Mouse (Mus musculus): Measurements from ENCODE around the gene Peli2. TPM values are rescaled to one million over a fixed set of nuclear protein-coding genes. Genes with fewer than 3 reads are reported as not detected.

Gene Peli2
- total RNA-seq, 2 experiments from 2014 or later, result 19.9 to 23.7 TPM

DNA sequence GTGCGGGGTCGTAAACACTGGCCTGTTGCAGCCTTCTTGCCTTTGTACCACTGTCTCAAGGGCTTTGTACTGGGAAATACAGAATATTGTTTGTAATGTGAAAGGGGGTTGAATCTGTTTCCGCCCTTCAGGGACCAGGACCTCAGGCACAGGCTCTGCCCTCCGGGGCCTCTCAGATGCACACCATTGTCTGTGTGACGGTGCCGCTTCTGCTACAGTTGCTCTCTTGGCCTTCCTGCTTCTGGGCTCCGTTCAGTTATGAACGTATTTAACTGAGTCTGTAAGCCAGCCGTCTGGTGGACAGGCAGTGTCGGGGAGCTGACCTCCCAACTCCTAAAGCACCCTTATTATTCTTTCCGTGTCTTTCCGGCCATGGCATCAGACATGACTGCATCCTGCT is 50.6 kb downstream of the Peli2 start:
- intact Hi-C loops (cut with DNase I), result no loop called here
- no peak for DNase-seq (ENCODE audit: extremely low spot score in 1 of 2, low spot score in 2 of 2)

DNA sequence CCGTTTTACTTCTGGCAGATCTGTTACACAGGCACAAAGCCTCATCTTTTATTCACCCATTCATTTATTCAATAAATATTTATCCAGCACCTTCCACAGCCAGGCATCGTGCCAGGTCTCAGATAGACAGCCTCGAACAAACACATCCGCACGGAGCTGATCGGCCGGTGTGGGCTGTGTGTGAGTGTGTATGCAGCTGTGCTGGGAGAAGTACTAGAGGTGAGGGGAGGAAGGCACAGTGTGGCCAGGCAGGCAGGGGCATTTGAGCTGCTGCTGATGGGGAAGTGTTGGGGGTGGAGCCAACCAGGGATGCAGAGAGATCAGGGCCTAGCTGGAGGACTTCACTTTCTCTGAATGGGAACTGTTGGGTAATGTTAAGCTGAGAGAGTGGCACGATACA is 51.4 kb downstream of the Peli2 start:
- intact Hi-C loops (cut with DNase I), result no loop called here
- peak in 1 of 2 experiments; percentile 64 for DNase-seq (ENCODE audit: extremely low spot score in 1 of 2, low spot score in 2 of 2)

DNA sequence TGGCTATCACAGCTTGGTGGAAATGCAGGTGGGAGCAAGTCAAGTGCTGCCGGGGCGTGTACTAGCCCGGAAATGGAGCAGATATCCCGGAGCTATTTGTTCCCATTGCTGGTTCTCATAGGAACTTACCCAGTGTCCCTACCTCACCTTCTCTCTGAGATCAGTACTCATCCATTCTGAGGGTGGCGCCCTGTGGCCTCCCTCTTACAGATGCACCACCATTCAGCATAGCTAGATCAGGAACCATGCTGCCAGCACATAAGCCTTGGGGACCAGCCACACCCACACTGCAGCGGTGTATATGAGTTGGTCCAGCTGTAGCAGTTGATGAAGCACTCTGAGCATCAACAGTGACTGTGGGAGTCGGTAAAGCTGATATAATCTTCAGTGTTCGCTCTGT is 52.3 kb downstream of the Peli2 start:
- no peak for DNase-seq (ENCODE audit: extremely low spot score in 1 of 2, low spot score in 2 of 2)
- intact Hi-C loops (cut with DNase I), result no loop called here

DNA sequence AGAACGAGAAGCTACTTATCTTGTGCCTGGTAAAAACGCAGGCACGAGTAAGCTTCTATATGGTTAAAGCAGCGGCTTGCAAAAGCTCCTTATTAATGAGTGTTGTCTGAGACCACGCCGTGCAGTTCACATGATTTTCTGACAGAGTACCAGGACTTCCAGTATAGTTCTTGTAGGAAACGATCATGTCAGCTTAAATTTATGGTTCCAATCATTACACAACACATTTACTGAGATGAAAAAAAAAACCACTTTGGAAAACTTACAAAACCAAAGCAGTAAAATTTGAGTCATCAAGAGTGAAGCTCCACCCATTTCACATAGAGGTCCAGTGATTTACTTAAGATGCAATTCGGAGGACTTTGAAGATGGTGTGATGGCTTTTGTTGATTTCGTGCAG is 53.2 kb downstream of the Peli2 start:
- intact Hi-C loops (cut with DNase I), result no loop called here
- DNase-seq (ENCODE audit: extremely low spot score in 1 of 2, low spot score in 2 of 2), result no peak

DNA sequence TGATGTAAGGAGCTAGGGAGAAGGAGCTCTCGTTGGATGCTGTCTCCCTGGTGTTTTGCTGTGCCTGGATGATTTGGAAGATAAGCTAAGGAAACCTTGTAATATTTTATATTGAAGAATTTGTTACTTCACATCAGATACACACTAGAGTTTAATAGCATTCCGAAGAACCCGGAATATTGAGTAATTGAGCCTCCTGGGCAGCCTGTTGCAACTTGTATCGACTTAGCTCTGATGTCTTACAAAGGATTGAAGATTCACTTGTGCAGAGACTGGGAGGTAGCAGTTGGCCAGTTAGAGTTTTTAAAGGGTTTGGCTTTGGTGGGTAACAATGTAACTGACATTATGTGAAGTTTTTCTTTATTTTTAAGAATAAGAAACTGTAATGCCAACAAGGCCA is 53.7 kb downstream of the Peli2 start:
- intact Hi-C loops (cut with DNase I), result no loop called here
- no peak for DNase-seq (ENCODE audit: extremely low spot score in 1 of 2, low spot score in 2 of 2)

DNA sequence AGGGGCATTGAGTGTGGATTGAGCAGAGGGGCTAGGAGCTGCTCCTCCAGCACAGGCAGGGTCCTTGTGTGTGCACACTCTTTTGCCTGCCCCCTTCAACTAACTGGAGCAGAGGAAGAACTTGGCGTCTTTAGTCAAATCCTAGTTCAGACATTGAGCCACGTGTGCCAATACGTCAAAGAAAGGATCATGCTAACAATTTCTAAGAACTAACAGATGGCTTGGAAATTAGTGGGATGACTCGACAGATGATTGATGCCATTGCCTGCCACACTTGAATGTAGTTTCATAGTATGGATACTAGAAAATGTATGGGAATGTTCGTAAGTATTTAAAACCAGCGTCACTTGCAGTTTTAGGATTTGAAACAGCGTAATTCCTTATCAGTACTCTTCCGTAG is 54.5 kb downstream of the Peli2 start:
- no peak for DNase-seq (ENCODE audit: extremely low spot score in 1 of 2, low spot score in 2 of 2)
- intact Hi-C loops (cut with DNase I), result no loop called here

DNA sequence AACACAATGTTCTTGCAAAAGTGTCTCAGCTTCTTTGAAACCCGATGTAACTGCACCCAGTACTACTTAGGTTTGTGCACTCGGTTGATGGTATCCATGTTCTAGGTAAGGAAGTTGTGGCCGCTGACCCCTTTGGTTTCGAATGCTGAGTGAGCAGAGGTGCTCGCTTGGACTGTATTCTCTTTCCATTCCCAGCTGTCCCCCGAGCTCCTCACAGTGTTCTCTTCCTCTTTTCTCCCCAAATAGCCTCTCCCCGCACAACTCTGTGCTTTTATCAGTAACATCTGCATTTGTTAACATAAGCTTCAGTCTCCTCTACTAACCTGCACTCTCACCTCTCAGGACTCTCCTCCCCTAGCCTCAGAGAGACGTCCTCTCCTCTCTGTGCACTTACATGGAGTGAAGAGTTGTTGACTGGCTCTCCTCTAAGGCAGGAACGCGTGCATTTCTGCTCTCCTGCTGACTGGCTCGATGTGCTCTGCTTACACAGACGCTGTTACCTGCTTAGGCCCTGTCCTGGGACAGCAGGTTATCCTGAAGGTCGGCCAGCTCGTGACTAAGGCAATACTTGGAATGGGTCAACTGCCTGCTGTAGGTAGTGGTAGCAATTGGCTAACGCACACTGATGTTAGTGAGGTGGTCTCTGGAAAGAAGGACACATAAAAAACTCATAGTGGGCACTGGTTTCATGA is 57.8 kb downstream of the Peli2 start:
- no peak for DNase-seq (ENCODE audit: extremely low spot score in 1 of 2, low spot score in 2 of 2)
- intact Hi-C loops (cut with DNase I), result no loop called here

DNA sequence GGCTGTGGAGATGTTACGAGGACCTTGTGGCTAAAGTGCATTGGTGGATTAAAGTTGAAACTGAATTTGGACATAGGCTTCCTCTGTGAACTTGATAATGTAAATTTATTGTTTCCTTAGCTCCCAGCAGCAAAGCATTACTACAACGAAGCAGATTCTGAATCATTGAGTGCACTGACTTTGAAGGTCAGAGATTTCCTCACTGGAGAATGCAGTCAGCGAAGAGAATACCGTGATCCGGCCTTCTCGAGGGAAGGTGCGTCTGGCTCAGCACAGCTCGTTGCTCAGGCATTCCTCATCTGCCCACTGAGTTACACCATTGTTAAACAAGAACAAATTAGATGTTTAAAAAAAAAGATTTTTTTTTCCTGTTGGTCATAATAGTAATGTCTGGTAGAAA is 58.4 kb downstream of the Peli2 start:
- intact Hi-C loops (cut with DNase I), result no loop called here
- no peak for DNase-seq (ENCODE audit: extremely low spot score in 1 of 2, low spot score in 2 of 2)

DNA sequence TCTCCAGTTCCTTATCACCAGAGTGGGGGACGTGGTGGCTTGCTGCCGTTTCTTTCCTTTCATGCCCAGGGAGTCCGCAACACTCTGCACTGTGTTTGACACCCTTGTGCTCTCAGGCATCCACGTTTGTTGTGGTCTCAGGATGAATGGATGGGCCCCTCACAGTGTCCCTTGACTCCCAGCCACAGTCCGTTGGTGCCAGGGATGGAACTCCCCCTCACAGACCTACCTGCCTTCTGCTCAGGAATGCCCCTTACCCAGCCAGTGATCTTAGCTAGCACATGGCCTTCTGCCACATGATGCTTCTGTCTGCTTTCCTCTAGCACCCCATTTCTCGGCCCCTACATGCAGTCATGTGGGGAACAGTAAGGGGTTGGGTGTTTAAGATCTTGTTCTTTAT is 65.7 kb downstream of the Peli2 start:
- intact Hi-C loops (cut with DNase I), result no loop called here
- no peak for DNase-seq (ENCODE audit: extremely low spot score in 1 of 2, low spot score in 2 of 2)

DNA sequence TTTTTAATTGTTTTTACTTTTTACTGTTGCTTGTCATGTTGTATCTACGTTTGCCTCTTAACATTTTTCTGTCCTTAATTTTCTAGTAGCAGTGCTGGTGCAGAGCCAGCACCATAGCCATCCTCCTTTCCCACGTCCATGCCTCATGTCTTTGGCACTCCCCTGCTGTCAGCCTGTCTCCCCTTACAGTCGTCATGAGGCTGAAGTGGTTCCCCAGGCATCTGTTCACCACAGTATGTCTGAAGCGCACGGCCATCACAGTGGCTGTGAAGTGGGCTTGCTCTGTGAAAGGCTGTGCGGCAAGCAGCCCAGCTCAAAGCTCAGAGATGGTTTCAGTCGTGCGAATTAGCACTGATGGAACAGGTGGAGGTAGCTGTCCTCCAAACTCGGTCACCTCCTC is 66.5 kb downstream of the Peli2 start:
- DNase-seq (ENCODE audit: extremely low spot score in 1 of 2, low spot score in 2 of 2), result no peak
- intact Hi-C loops (cut with DNase I), result no loop called here

DNA sequence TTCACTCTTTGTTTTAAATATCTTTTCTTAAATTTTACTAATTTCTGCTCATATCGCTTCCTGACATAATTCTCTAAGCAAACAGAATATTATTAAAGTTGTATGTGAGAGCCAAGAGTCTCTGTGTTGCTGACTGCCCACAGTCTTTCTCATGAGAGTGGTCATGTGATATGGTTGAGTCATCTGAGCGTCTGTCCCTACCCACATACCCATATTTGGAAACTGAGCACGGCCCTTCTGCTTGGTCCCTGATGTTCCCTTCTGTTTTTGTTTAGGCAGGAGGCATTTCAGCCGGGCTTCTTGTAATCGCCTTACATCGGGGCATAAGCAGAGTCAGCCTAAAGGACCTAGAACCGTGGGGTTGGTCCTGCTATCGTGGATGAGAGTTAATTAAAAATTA is 68.7 kb downstream of the Peli2 start:
- no peak for DNase-seq (ENCODE audit: extremely low spot score in 1 of 2, low spot score in 2 of 2)
- intact Hi-C loops (cut with DNase I), result no loop called here

DNA sequence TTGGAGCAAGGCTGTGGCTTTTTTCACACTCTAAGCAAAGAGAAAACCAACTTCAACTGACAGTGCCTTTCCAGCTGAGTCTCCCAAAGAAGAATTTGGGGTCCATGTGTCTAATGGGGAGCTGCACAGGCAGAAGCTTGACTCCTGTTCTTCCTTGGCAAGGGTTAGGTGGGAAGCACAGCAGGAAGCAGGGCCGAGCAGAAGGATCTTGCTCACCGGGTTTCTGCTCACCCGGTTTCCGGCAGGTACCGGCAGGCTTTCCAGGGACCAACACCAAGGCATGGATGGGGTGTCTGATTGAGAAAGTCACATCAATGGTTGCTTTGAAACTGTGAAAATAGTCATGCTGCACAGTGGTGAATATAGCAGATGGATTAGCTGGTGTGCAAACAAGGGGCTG is 70.3 kb downstream of the Peli2 start:
- no peak for DNase-seq (ENCODE audit: extremely low spot score in 1 of 2, low spot score in 2 of 2)
- intact Hi-C loops (cut with DNase I), result loop anchor here (10.0 kb wide), 1 partner anchor 66 kb away; the partner anchor contains the start of gene Peli2

DNA sequence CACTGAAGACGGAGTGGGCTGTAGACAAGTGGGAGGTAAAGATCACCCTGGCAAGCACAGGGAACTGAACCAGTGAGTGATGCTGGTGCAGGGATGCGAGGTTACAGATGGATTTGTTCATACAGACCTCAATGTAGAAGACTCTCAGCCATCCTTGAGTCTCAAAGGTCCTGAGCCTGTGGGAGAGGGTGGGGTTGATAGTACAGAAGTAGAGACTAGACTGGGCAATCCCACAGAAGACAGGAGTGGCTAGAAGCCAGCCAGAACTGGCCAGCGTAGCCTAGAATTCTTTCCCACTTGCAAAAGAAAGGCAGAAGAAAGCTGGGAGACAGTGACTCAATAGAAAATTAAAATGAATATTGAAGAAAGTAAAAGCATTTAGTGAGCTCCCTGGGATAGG is 71.3 kb downstream of the Peli2 start:
- intact Hi-C loops (cut with DNase I), result loop anchor here (10.0 kb wide), 1 partner anchor 67 kb away; the partner anchor contains the start of gene Peli2
- no peak for DNase-seq (ENCODE audit: extremely low spot score in 1 of 2, low spot score in 2 of 2)

DNA sequence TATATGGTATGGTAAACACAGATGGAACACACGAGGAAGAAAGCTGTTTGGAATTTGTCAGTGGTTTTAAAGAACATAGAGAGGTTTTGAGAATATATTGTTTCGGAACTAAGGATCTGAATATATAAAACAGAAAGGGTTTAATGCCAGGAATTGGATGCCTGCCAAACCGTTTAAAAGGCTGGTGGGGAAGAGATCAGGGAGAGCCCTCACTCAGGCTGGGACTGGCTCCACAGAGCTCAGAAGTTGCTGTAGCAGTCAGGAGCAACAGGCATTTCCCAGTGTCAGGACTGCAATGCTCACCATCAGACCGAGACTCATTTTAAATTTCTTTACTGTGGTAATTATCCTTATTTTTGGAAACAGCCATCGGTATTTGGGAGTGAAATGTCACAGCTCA is 76.2 kb downstream of the Peli2 start:
- no peak for DNase-seq (ENCODE audit: extremely low spot score in 1 of 2, low spot score in 2 of 2)
- intact Hi-C loops (cut with DNase I), result loop anchor here (10.0 kb wide), 1 partner anchor 72 kb away; the partner anchor contains the start of gene Peli2

DNA sequence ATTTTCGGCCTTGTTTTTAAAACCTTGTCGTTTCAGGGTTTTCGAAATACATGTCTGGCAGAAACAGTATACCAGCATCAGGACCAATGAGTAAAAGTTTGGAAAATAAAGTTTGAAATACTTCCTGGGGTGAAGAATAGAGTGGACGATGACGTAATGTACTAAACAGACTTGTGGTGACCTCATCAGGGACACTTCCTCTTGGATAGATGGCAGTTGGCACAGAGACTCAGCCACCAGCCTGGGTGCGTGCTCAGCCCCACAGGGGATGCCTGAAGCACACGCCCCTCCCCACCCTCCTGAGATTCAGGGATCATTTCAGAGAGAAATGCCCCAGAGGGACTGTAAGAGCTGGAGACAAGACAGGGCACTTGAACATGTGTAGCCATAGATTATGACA is 76.7 kb downstream of the Peli2 start:
- DNase-seq (ENCODE audit: extremely low spot score in 1 of 2, low spot score in 2 of 2), result no peak
- intact Hi-C loops (cut with DNase I), result loop anchor here (10.0 kb wide), 1 partner anchor 72 kb away; the partner anchor contains the start of gene Peli2

DNA sequence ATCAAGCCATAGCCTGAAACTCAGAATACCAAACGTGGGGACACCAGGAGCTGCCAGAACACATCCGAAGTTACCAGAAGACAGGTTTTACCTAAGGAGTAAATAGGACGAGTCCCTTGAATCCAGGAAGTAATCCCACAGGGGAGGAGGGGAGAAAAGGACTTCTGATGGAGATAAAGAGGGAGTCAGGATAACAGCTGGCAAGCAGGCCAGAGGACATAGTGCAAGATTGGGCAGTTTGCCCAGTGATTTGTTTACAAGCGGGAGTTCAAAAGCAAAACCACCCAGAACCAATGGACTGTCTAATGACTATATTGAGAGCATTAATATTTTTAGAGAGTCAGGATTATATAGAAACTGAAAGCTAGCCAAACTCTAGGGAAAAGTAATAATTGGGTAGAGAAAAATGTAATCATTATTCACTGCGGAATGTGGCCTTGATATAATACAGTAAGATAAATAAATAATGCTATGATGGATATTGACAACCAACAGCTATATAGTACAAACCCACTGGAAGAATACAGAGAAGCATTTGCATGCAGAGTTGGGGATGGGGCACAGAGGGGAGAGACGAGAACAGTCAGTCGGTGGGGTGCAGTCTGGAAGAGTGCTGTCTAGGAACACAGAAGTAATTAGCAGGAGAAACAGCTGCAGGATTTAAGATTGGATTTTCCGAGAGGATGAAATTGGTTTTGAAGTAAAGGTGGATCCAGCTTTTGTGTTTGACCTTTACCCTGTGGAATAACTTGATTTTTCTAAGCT is 77.7 kb downstream of the Peli2 start:
- intact Hi-C loops (cut with DNase I), result loop anchor here (10.0 kb wide), 1 partner anchor 74 kb away; the partner anchor contains the start of gene Peli2

DNA sequence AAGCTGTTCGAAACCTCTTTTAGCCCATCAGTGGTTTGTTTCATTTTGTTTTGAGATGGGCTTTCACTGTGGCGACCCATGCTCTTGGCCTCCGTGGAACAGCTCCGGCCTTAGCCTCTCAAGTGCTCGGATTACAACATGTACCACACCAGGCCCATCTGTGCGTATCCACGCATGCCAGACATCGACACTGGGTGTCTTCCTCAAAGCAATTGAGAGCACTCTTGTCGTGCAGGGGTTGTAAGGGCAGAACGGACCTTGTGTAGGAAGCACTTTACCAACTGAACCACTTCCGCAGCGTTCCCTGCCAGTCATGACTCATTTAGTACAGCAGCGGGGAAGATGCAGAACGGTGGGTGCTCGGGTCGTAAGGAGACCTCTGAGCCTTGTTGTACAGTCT is 78.3 kb downstream of the Peli2 start:
- DNase-seq (ENCODE audit: extremely low spot score in 1 of 2, low spot score in 2 of 2), result no peak
- intact Hi-C loops (cut with DNase I), result loop anchor here (10.0 kb wide), 1 partner anchor 74 kb away; the partner anchor contains the start of gene Peli2

More for the DNA sequence above, 77.7 kb downstream of the Peli2 start:
- no peak for DNase-seq (ENCODE audit: extremely low spot score in 1 of 2, low spot score in 2 of 2)

DNA sequence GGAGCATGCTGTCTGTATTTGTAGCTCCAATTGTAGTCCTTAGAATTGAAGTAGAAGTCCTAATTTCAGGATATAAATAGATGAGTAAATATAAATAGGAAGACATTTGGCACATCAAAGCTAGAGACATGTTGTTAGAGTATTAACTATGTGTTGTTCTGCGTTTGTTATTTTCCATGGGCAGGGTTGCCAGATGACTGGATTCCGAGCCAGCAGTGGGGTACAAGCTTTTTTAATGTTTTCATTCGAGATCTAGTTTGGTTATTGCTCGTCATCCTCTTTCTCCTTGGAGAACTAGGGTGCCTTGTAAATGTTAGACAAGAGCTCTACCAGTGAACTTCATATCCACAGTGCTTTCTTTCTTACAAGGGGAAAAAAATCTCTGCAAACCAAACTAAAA is 78.9 kb downstream of the Peli2 start:
- no peak for DNase-seq (ENCODE audit: extremely low spot score in 1 of 2, low spot score in 2 of 2)
- intact Hi-C loops (cut with DNase I), result loop anchor here (10.0 kb wide), 1 partner anchor 75 kb away; the partner anchor contains the start of gene Peli2

DNA sequence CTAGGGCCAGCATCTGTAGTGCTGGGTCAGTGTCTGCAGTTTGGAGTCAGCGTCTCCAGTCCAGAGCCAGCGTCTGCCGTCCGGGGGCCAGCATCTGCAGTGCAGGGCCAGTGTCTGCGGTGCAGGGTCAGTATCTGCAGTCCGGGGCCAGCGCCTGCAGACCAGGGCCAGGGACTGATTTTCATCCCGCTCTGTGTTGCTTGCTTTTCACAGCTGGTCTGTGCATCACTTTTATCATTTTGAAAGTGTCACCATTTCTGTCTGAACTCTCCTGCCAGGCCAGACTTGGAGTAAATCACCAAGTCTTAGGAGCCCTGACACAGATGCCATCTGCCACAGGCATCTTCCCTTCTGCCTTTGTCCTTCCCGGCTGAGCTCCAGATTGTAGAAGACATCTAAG is 79.7 kb downstream of the Peli2 start:
- DNase-seq (ENCODE audit: extremely low spot score in 1 of 2, low spot score in 2 of 2), result no peak
- intact Hi-C loops (cut with DNase I), result no loop called here

DNA sequence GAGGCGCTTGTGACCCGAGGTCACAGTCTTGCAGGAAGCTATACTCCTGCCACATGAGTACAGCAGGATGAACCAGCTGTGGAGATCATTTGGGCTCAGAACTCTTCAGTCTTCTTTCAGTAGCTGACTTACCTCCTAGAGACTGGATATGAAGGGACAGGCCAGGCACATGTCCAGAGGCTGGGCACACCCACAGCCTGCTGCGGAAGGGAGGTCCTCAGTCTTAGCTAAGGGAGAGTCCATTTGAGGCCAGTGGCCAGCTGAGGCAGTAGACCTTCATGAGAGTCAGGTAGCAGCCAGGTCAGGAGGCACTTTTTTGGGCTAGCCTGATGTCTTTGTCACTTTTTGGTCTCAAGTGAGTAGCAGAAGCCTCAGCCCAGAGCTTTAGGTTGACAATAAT is 80.2 kb downstream of the Peli2 start:
- intact Hi-C loops (cut with DNase I), result no loop called here
- DNase-seq (ENCODE audit: extremely low spot score in 1 of 2, low spot score in 2 of 2), result no peak
